Mouse (Mus musculus): ENCODE data around the gene Cyp2r1. TPM values are rescaled to one million over a fixed set of nuclear protein-coding genes. Genes with fewer than 3 reads are reported as not detected.
A peak's percentile ranks its signal among the peaks of the same experiment; 100 is the strongest.

Gene Cyp2r1
- total and polyA plus RNA-seq, 3 experiments, result not detected

DNA sequence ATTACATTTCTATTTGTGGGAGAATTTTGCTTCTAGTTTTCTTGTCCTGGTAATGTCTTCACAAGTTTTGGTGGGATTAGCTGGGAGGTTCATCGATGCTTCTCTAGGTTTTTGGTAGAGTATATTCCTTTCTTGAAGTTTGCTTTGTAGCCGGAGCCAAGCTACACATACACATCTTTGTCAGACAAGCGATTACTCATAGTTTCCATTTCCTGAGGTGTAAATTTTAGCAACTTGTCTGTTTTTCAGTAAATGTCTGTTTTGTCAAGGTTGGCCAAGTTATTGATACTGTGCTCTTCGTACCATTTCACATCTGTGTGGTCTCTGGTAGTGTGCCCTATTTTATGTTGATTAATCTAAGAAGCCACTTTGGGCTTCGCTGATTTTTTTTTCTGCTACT, 18.4 kb upstream of the Cyp2r1 start (continued):
- TF ChIP-seq NRF1 (IDR thresholded peaks at IDR 0.05; ENCODE audit: low read depth, low read length), result no peak
- TF ChIP-seq MEF2A (IDR thresholded peaks at IDR 0.05; ENCODE audit: borderline replicate concordance, low read depth, low read length), result peak; percentile 78; the same call in 1 of the 2 replicates
- TF ChIP-seq CHD1 (IDR thresholded peaks at IDR 0.05; ENCODE audit: low read depth, low read length), result no peak
- no peak for TF ChIP-seq MXI1 (IDR thresholded peaks at IDR 0.05; ENCODE audit: low read depth, low read length)
- peak; percentile 98 for TF ChIP-seq JUN (IDR thresholded peaks at IDR 0.05; ENCODE audit: insufficient read depth, low read depth, low read length)
- TF ChIP-seq ZMIZ1 (IDR thresholded peaks at IDR 0.05; ENCODE audit: low read depth, low read length), result no peak
- TF ChIP-seq RAD21 (IDR thresholded peaks at IDR 0.05; ENCODE audit: low read depth, low read length), result no peak
- no peak for TF ChIP-seq HCFC1 (IDR thresholded peaks at IDR 0.05; ENCODE audit: low read depth, low read length)
- peak; percentile 56; the same call in 1 of the 2 replicates for TF ChIP-seq ETS1 (conservative IDR thresholded peaks at IDR 0.05; ENCODE audit: low read depth, low read length)
- no peak for TF ChIP-seq ZNF384 (IDR thresholded peaks at IDR 0.05; ENCODE audit: low read depth, low read length)

DNA sequence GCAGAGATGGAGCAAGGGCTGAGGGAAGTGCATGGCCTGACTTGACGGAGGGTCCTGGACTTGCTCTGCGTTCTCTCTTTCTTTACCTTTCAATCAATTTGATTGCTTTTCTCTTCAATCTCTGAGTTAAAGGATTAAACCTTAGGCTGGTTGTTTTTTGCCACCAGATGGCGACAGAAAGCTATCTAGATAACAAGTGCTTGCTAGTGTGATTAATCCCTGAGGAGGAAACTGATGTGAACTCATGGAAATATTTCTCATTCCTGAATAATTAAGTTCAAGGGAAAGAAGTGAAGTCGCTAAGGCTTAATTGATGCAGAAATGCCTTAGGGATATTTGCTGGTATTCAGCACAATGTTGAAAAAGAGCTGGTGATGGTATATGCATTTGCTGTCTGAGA, 17.7 kb upstream of the Cyp2r1 start:
- H3K9me3 ChIP-seq (replicated peaks; ENCODE audit: low read length), result no peaks in the 10 kb centered on the region
- no peak overlapping the region for H3K4me2 ChIP-seq (ENCODE audit: insufficient read depth, low read depth, poor library complexity, severe bottlenecking)
- peak; percentile 77 for DNase-seq (ENCODE audit: extremely low read depth)
- no peaks in the 10 kb centered on the region for H3K27me3 ChIP-seq (replicated peaks)
- H3K9ac ChIP-seq (ENCODE audit: insufficient read depth, low read depth), result no peak overlapping the region
- H3K4me3 ChIP-seq (replicated peaks in 1 of 3; ENCODE audit: low read depth in 2 of 3, low read length in 2 of 3, poor library complexity in 1 of 3), result no peak overlapping the region
- in situ Hi-C loops (cut with MboI; ENCODE audit: low pct_ligation_motif_present, low pct_unique_long_range_greater_than_20kb, low sequenced_read_pairs), result no loop called here
- H3K79me2 ChIP-seq (replicated peaks; ENCODE audit: control insufficient read depth, extremely low read depth, insufficient read depth, poor library complexity, severe bottlenecking), result no peaks in the 10 kb centered on the region
- dilution Hi-C loops (cut with MboI; ENCODE audit: extremely low pct_ligation_motif_present, extremely low pct_unique_long_range_greater_than_20kb, low sequenced_read_pairs), result no loop called here
- H3K27ac ChIP-seq (ENCODE audit: insufficient read depth, low read depth), result no peak overlapping the region
- H3K4me1 ChIP-seq (ENCODE audit: control insufficient read depth in 1 of 2, insufficient read depth in 2 of 2), result peaks cover 0 to 40% of the 10 kb centered on the region in 2 experiments; a peak in 3 of 4 replicates
- H3K36me3 ChIP-seq (replicated peaks in 1 of 2; ENCODE audit: control insufficient read depth in 1 of 2, insufficient read depth in 1 of 2, low read length in 1 of 2), result no peaks in the 10 kb centered on the region
- TF ChIP-seq ZKSCAN1 (IDR thresholded peaks at IDR 0.05; ENCODE audit: borderline replicate concordance, low read depth, low read length), result no peak
- no peak for TF ChIP-seq ELF1 (IDR thresholded peaks at IDR 0.05; ENCODE audit: low read depth, low read length)
- peak; percentile 40; the same call in 1 of the 2 replicates for TF ChIP-seq EP300 (IDR thresholded peaks at IDR 0.05; ENCODE audit: low read length)
- no peak for TF ChIP-seq JUN (IDR thresholded peaks at IDR 0.05; ENCODE audit: insufficient read depth, low read depth, low read length)
- TF ChIP-seq MAX (IDR thresholded peaks at IDR 0.05; ENCODE audit: low read length), result no peak
- peak; percentile 59 to 91 for TF ChIP-seq CTCF (conservative IDR thresholded peaks at IDR 0.05 in 1 of 2, IDR thresholded peaks at IDR 0.05 in 1 of 2; ENCODE audit: low read depth in 2 of 2, low read length in 2 of 2)
- no peak for TF ChIP-seq PAX5 (IDR thresholded peaks at IDR 0.05; ENCODE audit: low read length)
- 0 out of 2 replicates have a peak, but pooled peaks have one; percentile 21 for TF ChIP-seq CHD2 (IDR thresholded peaks at IDR 0.05; ENCODE audit: low read length)
- TF ChIP-seq ZMIZ1 (IDR thresholded peaks at IDR 0.05; ENCODE audit: low read depth, low read length), result no peak
- no peak for TF ChIP-seq POLR2A (IDR thresholded peaks at IDR 0.05; ENCODE audit: low read depth, low read length)
- TF ChIP-seq MYC (IDR thresholded peaks at IDR 0.05; ENCODE audit: low read depth, low read length), result 0 out of 2 replicates have a peak, but pooled peaks have one; percentile 44
- TF ChIP-seq SIN3A (IDR thresholded peaks at IDR 0.05; ENCODE audit: low read length), result peak; percentile 40; the same call in 1 of the 2 replicates
- TF ChIP-seq MXI1 (IDR thresholded peaks at IDR 0.05; ENCODE audit: low read depth, low read length), result no peak
- TF ChIP-seq ZNF384 (IDR thresholded peaks at IDR 0.05; ENCODE audit: low read depth, low read length), result 0 out of 2 replicates have a peak, but pooled peaks have one; percentile 28
- peak; percentile 59; the same call in 1 of the 2 replicates for TF ChIP-seq RCOR1 (conservative IDR thresholded peaks at IDR 0.05; ENCODE audit: low read depth, low read length)
- TF ChIP-seq SMC3 (IDR thresholded peaks at IDR 0.05; ENCODE audit: low read depth, low read length), result peak; percentile 93
- TF ChIP-seq RAD21 (IDR thresholded peaks at IDR 0.05; ENCODE audit: low read depth, low read length), result peak; percentile 91
- TF ChIP-seq POLR2AphosphoS2 (IDR thresholded peaks at IDR 0.05; ENCODE audit: low read depth, low read length), result no peak
- TF ChIP-seq HCFC1 (IDR thresholded peaks at IDR 0.05; ENCODE audit: low read depth, low read length), result 0 out of 2 replicates have a peak, but pooled peaks have one; percentile 17
- no peak for TF ChIP-seq USF1 (IDR thresholded peaks at IDR 0.05; ENCODE audit: low read depth, low read length)
- no peak for TF ChIP-seq KAT2A (IDR thresholded peaks at IDR 0.05; ENCODE audit: insufficient replicate concordance, low read length)
- 0 out of 2 replicates have a peak, but pooled peaks have one; percentile 50 for TF ChIP-seq MAZ (IDR thresholded peaks at IDR 0.05; ENCODE audit: low read depth, low read length)
- TF ChIP-seq NELFE (IDR thresholded peaks at IDR 0.05; ENCODE audit: low read depth, low read length), result no peak
- no peak for TF ChIP-seq GABPA (IDR thresholded peaks at IDR 0.05; ENCODE audit: insufficient replicate concordance, low read depth, low read length)
- TF ChIP-seq ZC3H11A (IDR thresholded peaks at IDR 0.05; ENCODE audit: low read depth, low read length), result peak; percentile 74
- no peak for TF ChIP-seq TBP (conservative IDR thresholded peaks at IDR 0.05; ENCODE audit: low read depth, low read length)
- no peak for TF ChIP-seq TCF12 (IDR thresholded peaks at IDR 0.05; ENCODE audit: low read depth, low read length)
- no peak for TF ChIP-seq CHD1 (IDR thresholded peaks at IDR 0.05; ENCODE audit: low read depth, low read length)
- TF ChIP-seq MAFK (IDR thresholded peaks at IDR 0.05; ENCODE audit: insufficient replicate concordance, low read length), result no peak
- TF ChIP-seq USF2 (conservative IDR thresholded peaks at IDR 0.05; ENCODE audit: low read depth, low read length), result no peak
- no peak for TF ChIP-seq UBTF (IDR thresholded peaks at IDR 0.05; ENCODE audit: low read depth, low read length)
- TF ChIP-seq JUND (conservative IDR thresholded peaks at IDR 0.05; ENCODE audit: low read depth, low read length), result peak; percentile 49
- TF ChIP-seq ETS1 (conservative IDR thresholded peaks at IDR 0.05; ENCODE audit: low read depth, low read length), result no peak
- no peak for TF ChIP-seq E2F4 (IDR thresholded peaks at IDR 0.05; ENCODE audit: insufficient replicate concordance, low read depth, low read length)
